Mouse (Mus musculus): ENCODE results near the gene Neurl1a.

- TF ChIP-seq EP300 (optimal IDR thresholded peaks at IDR 0.05) (no peak), CTCF (IDR thresholded peaks at IDR 0.05; ENCODE audit: low read depth) (no peak)
Observed at GRCm38 (mm10) chr19:47148267-47148847, 30.3 kb upstream of the Neurl1a start.

All from stomach, postnatal 0 days (tissue).